20 mouse cellular contexts compared by ENCODE assay signal in genomic region chr13:74113626-74114191, GRCm38 (mm10). TPM values are rescaled to one million over a fixed set of nuclear protein-coding genes. Genes with fewer than 3 reads are reported as not detected.
DNase-seq lines count a peak whose midpoint lies in the region; ATAC-seq lines count a peak whose summit lies in the region.
"Had no signal": no experiment of that assay in that cellular context is flagged by ENCODE, and none has a peak within 500 bp of the region (broad histone marks: within the 10 kb centered on the region; RNA-seq: fewer than 3 reads in every experiment).

No protein-coding gene starts in this region.

- H3K9ac ChIP-seq in heart, embryonic 11.5 days (ENCODE audit: low read depth, low read length) = no peak overlapping the region
- no peak overlapping the region for H3K9ac ChIP-seq in kidney, embryonic 15.5 days
- no peak overlapping the region for H3K9ac ChIP-seq in hindbrain, embryonic 15.5 days
- H3K9ac ChIP-seq: limb, embryonic 12.5 days; liver, embryonic 15.5 days; neural tube, embryonic 12.5 days had no signal

- no peaks in the 10 kb centered on the region for H3K36me3 ChIP-seq in heart, embryonic 11.5 days (ENCODE audit: control insufficient read depth, insufficient read depth, low read length)
- H3K36me3 ChIP-seq in kidney, embryonic 15.5 days = no peaks in the 10 kb centered on the region
- H3K36me3 ChIP-seq in hindbrain, embryonic 15.5 days = no peaks in the 10 kb centered on the region
- H3K36me3 ChIP-seq: limb, embryonic 12.5 days; liver, embryonic 15.5 days; neural tube, embryonic 12.5 days had no signal

- no peak overlapping the region for H3K4me3 ChIP-seq in heart, embryonic 11.5 days (ENCODE audit: low read depth, low read length)
- H3K4me3 ChIP-seq in kidney, embryonic 15.5 days (replicated peaks) = no peak overlapping the region
- no peak overlapping the region for H3K4me3 ChIP-seq in hindbrain, embryonic 15.5 days
- H3K4me3 ChIP-seq: limb, embryonic 12.5 days; liver, embryonic 15.5 days; neural tube, embryonic 12.5 days had no signal

- H3K27ac ChIP-seq in heart, embryonic 11.5 days (ENCODE audit: low read depth, low read length) = no peak overlapping the region
- no peak overlapping the region for H3K27ac ChIP-seq in kidney, embryonic 15.5 days
- H3K27ac ChIP-seq in hindbrain, embryonic 15.5 days (replicated peaks) = no peak overlapping the region
- H3K27ac ChIP-seq: limb, embryonic 12.5 days; liver, embryonic 15.5 days; neural tube, embryonic 12.5 days had no signal

- H3K9me3 ChIP-seq in heart, embryonic 11.5 days (replicated peaks; ENCODE audit: control insufficient read depth, low read length) = 0 out of 2 replicates have a peak, but pooled peaks cover 2% of the 10 kb centered on the region
- no peaks in the 10 kb centered on the region for H3K9me3 ChIP-seq in kidney, embryonic 15.5 days (replicated peaks)
- no peaks in the 10 kb centered on the region for H3K9me3 ChIP-seq in hindbrain, embryonic 15.5 days
- H3K9me3 ChIP-seq: limb, embryonic 12.5 days; liver, embryonic 15.5 days; neural tube, embryonic 12.5 days had no signal

- H3K4me2 ChIP-seq in heart, embryonic 11.5 days = no peak overlapping the region
- H3K4me2 ChIP-seq in kidney, embryonic 15.5 days = no peak overlapping the region
- no peak overlapping the region for H3K4me2 ChIP-seq in hindbrain, embryonic 15.5 days
- H3K4me2 ChIP-seq: limb, embryonic 12.5 days; liver, embryonic 15.5 days; neural tube, embryonic 12.5 days had no signal

- peak; percentile 84 for DNase-seq in heart, adult 11 months
- peak; percentile 36 for DNase-seq in kidney, adult 18-20 months
- DNase-seq in Muller cell, postnatal 12 days (ENCODE audit: inconsistent ontology term) = peak; percentile 72
- DNase-seq in adrenal gland, postnatal 4 days (ENCODE audit: low spot score in 2 of 2) = no peak
- DNase-seq: adrenal gland, postnatal 25 days; cerebellum, postnatal 25 days; gastrocnemius, postnatal 25 days; lung, postnatal 36 days; midbrain, embryonic 14.5 days; retina, postnatal 1 day; thymus, postnatal 4 days had no signal

- no peak for ATAC-seq in heart, embryonic 11.5 days (replicated peaks; ENCODE audit: insufficient number of reproducible peaks, low FRiP score, low TSS enrichment)
- ATAC-seq in kidney, embryonic 15.5 days (replicated peaks; ENCODE audit: low FRiP score) = no peak
- ATAC-seq in hindbrain, embryonic 15.5 days (ENCODE audit: low FRiP score, low read depth) = 0 out of 2 replicates have a peak, but pooled peaks have one; percentile 38
- ATAC-seq in erythroblast, adult 5-6 weeks (replicated peaks; ENCODE audit: low FRiP score, poor library complexity, severe bottlenecking) = no peak

- H3K27me3 ChIP-seq in heart, embryonic 11.5 days (ENCODE audit: control insufficient read depth, insufficient read depth, low read length) = no peaks in the 10 kb centered on the region
- H3K27me3 ChIP-seq in kidney, embryonic 15.5 days = no peaks in the 10 kb centered on the region
- no peaks in the 10 kb centered on the region for H3K27me3 ChIP-seq in hindbrain, embryonic 15.5 days
- H3K27me3 ChIP-seq: neural tube, embryonic 12.5 days had no signal

- H3K4me1 ChIP-seq in heart, embryonic 11.5 days (ENCODE audit: control insufficient read depth, insufficient read depth, low read length) = peaks cover 6% of the 10 kb centered on the region; the same call in 1 of the 2 replicates
- H3K4me1 ChIP-seq in kidney, embryonic 15.5 days = no peaks in the 10 kb centered on the region
- H3K4me1 ChIP-seq in hindbrain, embryonic 15.5 days (replicated peaks) = no peaks in the 10 kb centered on the region
- H3K4me1 ChIP-seq: limb, embryonic 12.5 days; liver, embryonic 15.5 days; neural tube, embryonic 12.5 days had no signal

- 79% methylated on average over 6 of the region's 6 CpGs for WGBS in heart, embryonic 11.5 days (ENCODE audit: insufficient replicate concordance)
- WGBS in kidney, embryonic 15.5 days = 72% methylated on average over 6 of the region's 6 CpGs
- 65% methylated on average over 6 of the region's 6 CpGs for WGBS in hindbrain, embryonic 15.5 days

RNA-seq across cellular contexts. Expression of gene Slc9a3, which starts 7.5 kb away (rescaled TPM):
- polyA plus RNA-seq in heart, embryonic 11.5 days (2014; fragmentation: Nextera tagmentation; extraction: Ambion mirVana) = not detected in 2 replicates
- 1.6 and 1.8 TPM in 2 replicates for polyA plus RNA-seq in kidney, embryonic 15.5 days (2015; fragmentation: Nextera tagmentation; extraction: Ambion mirVana)
- polyA plus RNA-seq in hindbrain, embryonic 15.5 days (2015; fragmentation: Nextera tagmentation; extraction: Ambion mirVana) = 0.10 and 0.24 TPM in 2 replicates
- total RNA-seq in adrenal gland, postnatal 4 days (2021) = 1 to 10 TPM in 1 of 2 experiments, under 1 TPM in 1; 0.42 to 3.2 TPM
- not detected in 2 replicates for total RNA-seq in erythroblast, adult 5-6 weeks (2015; ENCODE audit: low replicate concordance)
- not detected in 2 replicates for total RNA-seq in erythroblast, adult 5-6 weeks (2017; ENCODE audit: low replicate concordance)
- total RNA-seq: ES-E14 had no signal
- polyA plus RNA-seq: embryonic facial prominence, embryonic 11.5 days; limb, embryonic 12.5 days; liver, embryonic 15.5 days had no signal

RNA-seq across cellular contexts. Expression of gene Cep72, which starts 51.6 kb away (rescaled TPM):
- 11.2 and 18.8 TPM in 2 replicates for polyA plus RNA-seq in heart, embryonic 11.5 days (2014; fragmentation: Nextera tagmentation; extraction: Ambion mirVana)
- polyA plus RNA-seq in kidney, embryonic 15.5 days (2015; fragmentation: Nextera tagmentation; extraction: Ambion mirVana) = 15.2 and 16.5 TPM in 2 replicates
- polyA plus RNA-seq in hindbrain, embryonic 15.5 days (2015; fragmentation: Nextera tagmentation; extraction: Ambion mirVana) = 6.5 and 7.8 TPM in 2 replicates
- 10 to 100 TPM in 1 of 2 experiments, 1 to 10 TPM in 1; 8.9 to 10.7 TPM for total RNA-seq in adrenal gland, postnatal 4 days (2021)
- 0.84 and 1.2 TPM in 2 replicates for total RNA-seq in erythroblast, adult 5-6 weeks (2015; ENCODE audit: low replicate concordance)
- total RNA-seq in erythroblast, adult 5-6 weeks (2017; ENCODE audit: low replicate concordance) = 2.6 and 5.4 TPM in 2 replicates

Comparison
In these comparisons a context has a peak if more than half of its experiments do, and no peak if none do; other contexts are left out.
1. DNase-seq: peak in heart, adult 11 months (single experiment), kidney, adult 18-20 months (single experiment) and Muller cell, postnatal 12 days (single experiment); none in adrenal gland, postnatal 4 days (0 of 2).